Mouse (Mus musculus) gastrocnemius, adult 2 months (tissue): ENCODE measurements around the gene Pgap2. TPM values are rescaled to one million over a fixed set of nuclear protein-coding genes. Genes with fewer than 3 reads are reported as not detected.

ENCODE experiments used
- DNase-seq: peaks from one replicate; pipeline ENCODE4 v3.0.0; 2022
- H3K27ac ChIP-seq: fragments of 200-600 bp; 2 replicates; pipeline ENCODE4 v1.8.1; 2022; ENCODE audit warnings: mild to moderate bottlenecking
- H3K4me3 ChIP-seq: fragments of 200-600 bp; 2 replicates; pipeline ENCODE4 v1.8.1; 2022; ENCODE audit warnings: mild to moderate bottlenecking, moderate library complexity
- CTCF ChIP-seq: fragments of 200-600 bp; IDR thresholded peaks from 2 replicates; pipeline ENCODE4 v1.8.1; 2022; ENCODE audit warnings: antibody characterized with exemption, mild to moderate bottlenecking, moderate library complexity
- intact Hi-C: fragments of 180-260 bp; cut with DNase I; formaldehyde crosslinking; loops from one replicate; pipeline ENCODE4 v1.15.1; 2025
- total RNA-seq, 2 experiments: library from RNA; stranded (reverse); gene quantifications; 2 replicates each; pipeline ENCODE4 v1.2.3; 2021

Pgap2 gene
- total RNA-seq, 2 experiments from 2014 or later = 27.2 to 29.4 TPM

DNA sequence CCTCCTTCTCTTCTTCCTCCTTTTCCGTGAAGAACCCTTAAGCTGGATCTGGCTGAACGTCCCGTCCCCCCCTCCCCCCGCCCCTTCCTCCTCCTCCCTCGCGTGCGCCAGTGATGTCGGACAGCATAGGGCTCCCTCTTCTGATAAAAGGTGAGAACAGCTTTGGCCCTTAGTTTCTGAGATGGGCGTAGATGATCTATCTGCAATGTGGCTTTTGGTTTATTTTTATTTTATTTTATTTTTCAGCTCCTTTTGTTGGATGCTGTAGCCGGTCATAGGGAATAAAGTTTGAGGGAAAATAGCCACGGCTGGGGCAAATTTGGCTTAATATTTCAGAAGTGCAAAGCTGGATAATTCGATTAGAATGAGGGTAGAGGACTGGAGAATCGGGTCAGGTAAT, 12.3 kb downstream of the Pgap2 start:
- intact Hi-C loops = loop anchor here (5.0 kb wide), 1 partner anchor 85 kb away; no protein-coding TSS in a partner anchor
- DNase-seq = peak; percentile 56
- peak overlapping the region; percentile 82 for H3K27ac ChIP-seq
- H3K4me3 ChIP-seq = peak overlapping the region; percentile 92
- TF ChIP-seq CTCF = peak; percentile 62

DNA sequence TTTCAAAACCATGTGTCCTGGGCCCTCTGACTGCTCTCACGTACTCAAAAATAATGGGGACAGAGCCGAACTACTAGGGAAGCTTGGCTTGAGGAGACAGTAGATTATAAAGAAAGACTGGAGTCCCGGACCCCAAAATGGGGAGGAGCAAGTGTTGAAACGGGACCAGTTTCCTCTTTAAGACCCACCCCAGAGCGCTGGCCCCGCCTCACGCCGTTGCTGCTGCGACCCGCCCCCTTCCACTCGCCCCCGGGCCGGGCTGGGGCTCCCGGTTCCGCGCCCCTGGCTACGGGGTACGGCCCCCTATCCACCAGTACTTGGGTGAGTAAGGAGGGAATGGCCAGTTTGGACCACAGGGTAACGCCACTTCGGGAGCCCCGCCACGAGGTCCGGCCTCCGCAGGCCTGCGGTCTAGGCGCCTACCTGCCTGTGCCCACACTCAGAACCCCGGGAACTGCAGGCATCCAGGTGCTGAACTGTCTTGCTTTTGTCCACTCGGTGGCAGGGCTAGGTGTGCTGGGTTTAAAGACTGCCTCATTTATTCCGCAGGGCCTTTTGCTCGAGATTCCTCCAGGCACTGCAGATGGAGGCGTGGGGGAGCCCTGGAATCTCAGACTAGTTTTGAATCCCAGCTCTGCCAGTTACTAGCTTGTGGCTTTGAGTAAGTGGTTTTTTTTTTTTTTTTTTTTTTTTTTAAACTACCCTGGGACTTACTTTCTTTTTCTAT, 13.0 kb downstream of the Pgap2 start:
- peak; percentile 74 for DNase-seq
- Histone ChIP-seq H3K4me3 (peak overlapping the region; percentile 92), H3K27ac (peak overlapping the region; percentile 82)
- no peak for TF ChIP-seq CTCF
- intact Hi-C loops = loop anchor here (5.0 kb wide), 1 partner anchor 86 kb away; no protein-coding TSS in a partner anchor

DNA sequence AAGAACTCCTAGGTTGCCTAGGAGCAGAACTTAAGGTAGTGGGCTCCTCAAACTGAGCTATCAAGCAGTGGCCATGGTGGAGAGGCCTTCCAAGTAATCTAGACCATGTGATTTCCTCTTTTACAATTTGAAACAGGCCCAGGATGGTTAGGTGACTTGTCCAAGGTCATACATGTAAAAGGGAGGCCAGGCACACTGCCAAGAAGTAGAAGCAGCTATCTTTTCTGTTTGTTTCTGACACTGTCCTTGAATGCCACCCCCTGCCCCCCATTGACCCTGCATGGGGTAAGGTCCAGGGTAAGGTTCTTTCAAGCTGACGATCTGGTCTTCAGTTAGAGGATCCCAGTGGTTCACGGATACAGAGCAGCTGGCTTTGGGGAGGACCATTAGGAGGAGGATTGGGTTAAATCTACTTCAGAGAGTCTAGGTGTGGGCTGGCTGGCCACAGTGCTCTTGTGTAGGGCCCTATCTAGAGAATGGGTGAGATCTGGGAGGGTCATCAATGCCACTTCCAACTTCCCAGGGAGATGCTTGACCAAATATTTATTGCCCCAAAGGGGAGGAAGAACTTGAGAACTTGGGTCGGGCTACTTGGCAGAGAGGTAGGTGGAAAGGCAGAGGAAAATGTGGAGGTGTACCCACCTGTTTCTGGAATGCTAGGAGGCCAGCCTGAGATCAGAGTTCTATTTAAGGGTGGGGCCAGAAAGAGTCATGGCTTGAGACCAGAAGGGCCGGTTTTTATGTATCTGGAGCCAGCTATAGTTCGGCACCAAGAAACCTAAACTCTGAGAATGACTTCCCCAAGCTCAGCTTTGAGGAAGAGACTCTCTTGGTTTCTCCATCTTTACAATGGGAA, 14.1 kb downstream of the Pgap2 start:
- no peak overlapping the region for H3K27ac ChIP-seq
- peak overlapping the region; percentile 92 for H3K4me3 ChIP-seq
- no peak for DNase-seq
- intact Hi-C loops = loop anchor here (5.0 kb wide), 1 partner anchor 87 kb away; no protein-coding TSS in a partner anchor
- TF ChIP-seq CTCF = no peak

DNA sequence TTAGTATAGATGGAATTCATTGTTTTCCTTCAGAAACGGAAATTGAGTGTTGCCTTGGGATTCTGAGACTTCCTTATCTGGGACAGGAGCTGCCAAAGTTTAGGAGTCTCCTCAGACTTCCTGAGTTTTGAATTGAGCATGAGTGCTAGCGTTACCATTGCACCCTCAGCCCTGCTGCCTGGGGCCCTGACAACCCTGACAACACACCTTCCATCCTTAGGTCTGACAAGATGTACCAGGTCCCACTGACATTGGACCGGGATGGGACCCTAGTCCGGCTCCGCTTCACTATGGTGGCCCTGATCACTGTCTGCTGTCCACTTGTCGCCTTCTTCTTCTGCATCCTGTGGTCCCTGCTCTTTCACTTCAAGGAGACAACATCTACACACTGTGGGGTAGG, 16.0 kb downstream of the Pgap2 start:
- Histone ChIP-seq H3K4me3 (no peak overlapping the region), H3K27ac (peak overlapping the region; percentile 43; the same call in 1 of the 2 replicates)
- DNase-seq = no peak
- TF ChIP-seq CTCF = no peak
- intact Hi-C loops = loop anchor here (2.0 kb wide), 1 partner anchor 23 kb away; no protein-coding TSS in a partner anchor

DNA sequence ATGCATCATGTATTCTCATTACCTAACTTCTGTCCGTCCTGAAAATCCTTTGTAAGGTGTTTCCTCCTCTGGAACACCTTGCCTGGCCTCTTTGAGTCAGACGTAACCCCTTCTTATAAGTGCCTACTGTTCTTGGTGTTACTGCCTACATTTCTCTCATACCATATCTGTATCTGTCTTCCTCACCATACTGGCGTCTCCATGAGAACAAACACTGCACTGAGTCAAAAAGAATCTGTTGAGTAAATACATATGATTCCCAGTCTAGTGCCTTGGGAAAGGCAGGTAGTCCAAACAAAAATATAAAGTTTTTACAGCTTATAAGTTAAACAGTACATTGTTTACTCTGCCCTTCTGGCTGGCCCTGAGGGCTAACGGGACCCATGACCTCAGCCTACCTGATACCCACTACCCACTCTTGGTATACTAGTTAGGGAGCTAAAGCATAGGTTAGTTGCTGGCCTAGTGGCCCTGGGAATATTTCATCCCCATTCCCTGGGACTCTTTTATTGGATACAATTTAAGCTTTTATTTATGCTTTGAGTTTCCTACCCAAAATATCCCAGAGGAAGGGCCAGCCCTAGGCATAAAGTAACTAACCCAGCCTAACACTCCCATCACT, 18.2 kb downstream of the Pgap2 start:
- no peak overlapping the region for H3K4me3 ChIP-seq
- intact Hi-C loops = no loop called here
- H3K27ac ChIP-seq = no peak overlapping the region
- TF ChIP-seq CTCF = no peak
- no peak for DNase-seq

DNA sequence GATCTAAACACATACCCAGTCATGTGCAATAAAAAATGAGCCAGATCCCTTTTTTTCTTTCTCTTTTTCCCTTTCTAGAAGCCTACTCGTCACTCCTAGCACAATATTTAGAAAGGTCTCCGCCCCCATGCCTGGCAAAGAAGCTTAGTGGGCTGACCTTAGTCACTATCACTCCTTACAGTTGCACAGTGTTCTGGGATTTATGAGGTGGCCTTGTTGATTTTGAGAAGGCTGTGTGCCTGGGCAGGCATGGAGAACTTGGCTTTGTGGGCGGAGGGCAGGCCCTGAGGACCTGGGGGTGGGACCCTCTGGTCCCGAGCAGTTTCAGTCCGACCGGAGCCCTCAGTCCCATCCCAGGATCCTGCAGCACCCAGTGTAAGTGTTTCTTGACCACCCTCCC, 19.8 kb downstream of the Pgap2 start:
- intact Hi-C loops = no loop called here

DNA sequence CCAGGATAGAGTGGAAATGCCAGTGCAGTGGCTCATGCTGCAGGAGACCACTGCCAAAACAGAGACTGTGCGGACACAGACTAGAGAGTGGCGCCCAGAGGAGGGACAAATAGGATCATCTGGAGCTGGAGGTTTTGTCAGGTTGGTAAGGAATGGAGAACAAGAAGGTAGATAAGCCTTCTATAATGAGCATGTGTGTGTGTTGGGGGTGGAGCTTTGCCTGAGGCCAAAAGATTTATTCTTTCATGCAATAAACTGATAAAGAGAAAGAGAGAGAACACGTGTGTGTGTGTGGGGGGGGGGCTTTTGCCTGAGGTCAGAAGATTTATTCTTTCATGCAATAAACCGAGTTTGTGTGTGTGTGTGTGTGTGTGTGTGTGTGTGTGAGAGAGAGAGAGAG, 23.1 kb downstream of the Pgap2 start:
- no peak for TF ChIP-seq CTCF
- Histone ChIP-seq H3K4me3 (no peak overlapping the region), H3K27ac (no peak overlapping the region)
- intact Hi-C loops = no loop called here
- no peak for DNase-seq

More for the DNA sequence above, 19.8 kb downstream of the Pgap2 start:
- DNase-seq = no peak
- no peak for TF ChIP-seq CTCF
- Histone ChIP-seq H3K4me3 (no peak overlapping the region), H3K27ac (no peak overlapping the region)

DNA sequence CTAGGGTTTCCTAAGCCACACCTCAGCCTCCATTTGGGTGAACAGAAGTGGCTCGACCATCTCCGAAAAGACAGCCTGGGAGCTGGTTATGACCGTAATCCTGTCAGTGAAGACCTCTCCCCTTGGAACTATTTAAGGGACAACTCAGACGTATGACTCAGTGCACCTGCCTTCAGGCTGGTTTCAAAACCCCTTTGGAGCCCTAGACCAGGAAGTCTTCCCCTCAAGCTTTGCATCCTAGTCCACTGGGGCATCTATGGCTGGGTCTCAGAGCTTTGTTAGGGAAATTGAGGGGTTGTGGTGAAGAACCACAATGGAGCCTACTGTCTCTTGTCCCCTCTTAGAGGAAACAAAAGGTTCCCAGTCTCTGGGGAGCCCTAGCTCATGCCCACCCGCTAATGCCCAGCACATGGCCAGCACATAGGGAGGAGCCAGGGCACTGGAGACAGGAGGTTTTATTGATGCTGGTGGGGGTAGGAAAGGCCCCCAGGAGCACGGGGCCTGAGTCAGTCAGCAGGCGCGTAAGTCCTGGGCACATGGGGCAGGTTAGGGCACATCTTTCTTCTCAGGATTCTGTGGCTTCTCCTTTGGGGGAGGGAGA, 28.8 kb downstream of the Pgap2 start:
- intact Hi-C loops = no loop called here
- no peak for DNase-seq
- no peak overlapping the region for H3K4me3 ChIP-seq
- H3K27ac ChIP-seq = no peak overlapping the region
- TF ChIP-seq CTCF = no peak

DNA sequence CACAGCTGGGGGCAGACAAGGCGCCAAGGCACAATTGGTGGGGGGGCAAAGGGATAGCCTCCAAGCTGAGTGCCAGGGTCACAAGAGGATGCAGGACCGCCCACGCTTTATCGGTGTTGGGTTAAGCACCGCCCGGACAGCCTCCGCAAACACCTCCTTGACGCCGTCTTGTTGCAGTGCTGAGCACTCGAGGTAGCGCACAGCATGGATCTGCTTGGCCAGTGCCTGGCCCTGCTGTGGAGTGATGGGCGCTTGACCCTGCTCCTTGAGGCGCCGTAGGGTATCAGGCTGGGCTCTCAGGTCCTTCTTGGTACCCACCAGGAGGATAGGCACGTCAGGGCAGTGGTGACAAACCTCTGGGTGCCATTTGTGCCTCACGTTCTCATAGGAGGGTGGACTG, 29.6 kb downstream of the Pgap2 start:
- Histone ChIP-seq H3K27ac (no peak overlapping the region), H3K4me3 (no peak overlapping the region)
- DNase-seq = no peak
- intact Hi-C loops = no loop called here
- no peak for TF ChIP-seq CTCF

DNA sequence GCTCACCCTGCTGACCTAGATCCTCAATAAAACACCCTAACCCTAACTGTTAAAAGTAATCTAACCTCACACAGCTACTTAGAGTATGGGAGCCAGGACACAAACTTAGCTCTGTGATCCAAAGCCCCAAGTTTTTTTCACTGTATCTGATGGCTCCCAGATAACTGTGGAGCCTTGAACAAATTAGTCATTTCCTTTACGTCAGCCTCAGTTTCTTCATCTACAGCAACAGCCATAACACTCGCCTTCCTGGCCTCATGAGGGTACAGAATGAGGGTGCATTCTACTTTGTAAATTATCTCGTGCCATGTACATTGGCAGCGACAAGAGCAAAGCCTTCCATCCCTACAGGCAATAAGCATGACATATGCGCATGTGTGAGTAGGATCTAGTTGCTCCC, 32.4 kb downstream of the Pgap2 start:
- H3K4me3 ChIP-seq = no peak overlapping the region
- DNase-seq = no peak
- intact Hi-C loops = no loop called here
- TF ChIP-seq CTCF = no peak
- peak overlapping the region; percentile 1; the same call in 1 of the 2 replicates for H3K27ac ChIP-seq

DNA sequence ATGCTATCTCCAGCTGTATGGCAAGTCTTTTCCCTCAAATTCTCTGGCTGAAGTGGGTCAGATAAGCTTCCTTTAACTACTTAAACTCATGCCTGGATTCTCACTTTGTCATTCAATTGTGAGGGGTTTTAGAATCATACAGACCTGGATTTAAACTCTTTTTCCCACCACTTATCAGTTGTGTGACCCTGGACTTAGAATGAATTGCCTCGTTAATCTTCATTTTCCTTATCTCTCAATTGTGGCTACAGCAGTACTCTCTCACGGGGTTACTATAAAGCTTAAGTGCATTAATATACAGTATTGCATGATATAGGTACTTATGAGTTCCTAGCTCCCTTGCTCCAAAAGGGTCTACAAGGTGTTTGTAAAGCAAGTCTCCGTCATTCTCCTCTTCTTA, 32.9 kb downstream of the Pgap2 start:
- intact Hi-C loops = no loop called here
- Histone ChIP-seq H3K27ac (peak overlapping the region; percentile 74; the same call in 1 of the 2 replicates), H3K4me3 (no peak overlapping the region)
- no peak for TF ChIP-seq CTCF
- DNase-seq = no peak

DNA sequence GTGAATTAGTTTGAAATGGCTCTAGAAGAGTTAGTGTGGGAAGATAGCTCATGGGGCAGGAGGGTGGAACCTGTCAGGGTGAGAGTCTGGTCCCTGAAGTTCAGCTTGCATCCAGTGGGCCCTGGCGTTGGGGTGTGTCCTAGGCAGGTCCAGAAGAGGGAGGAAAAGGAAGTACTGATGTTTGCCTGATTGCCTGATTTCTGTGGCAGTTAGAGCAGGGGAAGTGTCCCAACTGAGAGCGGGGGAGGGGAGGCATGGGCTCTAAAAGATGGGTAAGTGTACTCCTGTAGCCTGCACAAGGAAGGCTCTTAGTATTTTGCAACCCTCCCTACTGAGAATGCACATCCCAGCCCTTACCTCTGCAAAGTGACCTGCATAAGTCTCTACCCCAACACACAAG, 33.9 kb downstream of the Pgap2 start:
- Histone ChIP-seq H3K27ac (peak overlapping the region; percentile 74), H3K4me3 (peak overlapping the region; percentile 40; the same call in 1 of the 2 replicates)
- peak; percentile 46 for DNase-seq
- intact Hi-C loops = no loop called here
- TF ChIP-seq CTCF = no peak
